Mouse (Mus musculus) lung, postnatal 0 days (tissue): ENCODE data around the gene Lcor. TPM values are rescaled to one million over a fixed set of nuclear protein-coding genes. Genes with fewer than 3 reads are reported as not detected.

ENCODE experiments used
- ATAC-seq: fragments of 200-750 bp; cut with Nextera tagmentation; 2 replicates; pipeline ENCODE4 v1.8.0; 2017; ENCODE audit warnings: moderate library complexity
- DNase-seq: peaks from one replicate; pipeline ENCODE4 v3.0.0-alpha.2; 2016; ENCODE audit warnings: low spot score
- H3K27ac ChIP-seq: fragments of 300-500 bp; sonication (generic); 2 replicates; pipeline ENCODE4 v1.5.1; 2014; ENCODE audit warnings: antibody characterized with exemption, mild to moderate bottlenecking, low read length, mixed read lengths
- H3K27me3 ChIP-seq: fragments of 300-500 bp; sonication (generic); replicated peaks from 2 replicates; pipeline ENCODE4 v1.6.1; 2014; ENCODE audit warnings: low read length, mixed read lengths; ENCODE audit not compliant: insufficient read depth
- H3K36me3 ChIP-seq: fragments of 300-500 bp; sonication (generic); 2 replicates; pipeline ENCODE4 v1.6.1; 2014; ENCODE audit warnings: low read length, mixed read lengths; ENCODE audit not compliant: insufficient read depth
- H3K4me1 ChIP-seq: fragments of 300-500 bp; sonication (generic); 2 replicates; pipeline ENCODE4 v1.6.1; 2014; ENCODE audit warnings: antibody characterized with exemption, low read depth, low read length, mixed read lengths; ENCODE audit not compliant: insufficient read depth
- H3K4me2 ChIP-seq: fragments of 300-500 bp; sonication (generic); replicated peaks from 2 replicates; pipeline ENCODE4 v1.6.1; 2014; ENCODE audit warnings: low read depth, mild to moderate bottlenecking, low read length, moderate library complexity, mixed read lengths
- H3K4me3 ChIP-seq: fragments of 300-500 bp; sonication (generic); 2 replicates; pipeline ENCODE4 v1.5.1; 2014; ENCODE audit warnings: low read depth, low read length
- H3K9ac ChIP-seq: fragments of 300-500 bp; sonication (generic); replicated peaks from 2 replicates; pipeline ENCODE4 v1.6.1; 2014; ENCODE audit warnings: low read depth, mild to moderate bottlenecking
- H3K9me3 ChIP-seq: fragments of 300-500 bp; sonication (generic); 2 replicates; pipeline ENCODE4 v1.6.1; 2016; ENCODE audit warnings: low read length, mixed read lengths
- CTCF ChIP-seq: IDR thresholded peaks from 2 replicates; pipeline ENCODE4 v1.5.1; 2016; ENCODE audit warnings: antibody characterized with exemption, mild to moderate bottlenecking
- EP300 ChIP-seq: IDR thresholded peaks from 2 replicates; pipeline ENCODE4 v1.6.1; 2016; ENCODE audit warnings: antibody characterized with exemption, mild to moderate bottlenecking, control low read depth
- WGBS: fragments of 180-500 bp; shearing (Covaris S2); extraction: QIAGEN DNeasy Blood & Tissue Kit; methylation state at CpG from one replicate; pipeline ENCODE4 v1.1.7; 2014; 5-methylcytosine and 5-hydroxymethylcytosine counted together
- polyA plus RNA-seq: library from polyadenylated mRNA; unstranded; fragments of >200 nt; fragmentation: Nextera tagmentation; extraction: Ambion mirVana; gene quantifications from 2 replicates; pipeline ENCODE4 v1.2.1, GENCODE M21; 2015

Gene Lcor
- polyA plus RNA-seq, 1 experiment from 2014 or later = 10.8 TPM

GRCm38 (mm10) chr19:41582918-41583514, 100.6 kb downstream of the Lcor start:
- ATAC-seq = no peak
- Histone ChIP-seq H3K9me3 (no peaks in the 10 kb centered on the region), H3K4me2 (no peak overlapping the region), H3K4me1 (no peaks in the 10 kb centered on the region), H3K36me3 (peaks cover 18% of the 10 kb centered on the region), H3K27me3 (no peaks in the 10 kb centered on the region), H3K9ac (no peak overlapping the region), H3K4me3 (no peak overlapping the region), H3K27ac (no peak overlapping the region)
- 95% methylated on average over 5 of the region's 5 CpGs for WGBS
- no peak for DNase-seq
- no peak for TF ChIP-seq CTCF
- no peak for TF ChIP-seq EP300

- peaks cover 18% of the 10 kb centered on the region for H3K36me3 ChIP-seq
- no peak for ATAC-seq
- H3K4me1 ChIP-seq = no peaks in the 10 kb centered on the region
- H3K27me3 ChIP-seq = no peaks in the 10 kb centered on the region
- TF ChIP-seq CTCF (no peak), EP300 (no peak)
- H3K4me3 ChIP-seq = no peak overlapping the region
- no peak for DNase-seq
- H3K9ac ChIP-seq = no peak overlapping the region
- H3K27ac ChIP-seq = no peak overlapping the region
- no peak overlapping the region for H3K4me2 ChIP-seq
- 80% methylated on average over 10 of the region's 10 CpGs for WGBS
- H3K9me3 ChIP-seq = no peaks in the 10 kb centered on the region
These were observed 104.3 kb downstream of the Lcor start for GRCm38 (mm10) chr19:41586752-41587151.

- WGBS = 88% methylated on average over 20 of the region's 20 CpGs
- H3K36me3 ChIP-seq = peaks cover 9% of the 10 kb centered on the region; the same call in 1 of the 2 replicates
- no peaks in the 10 kb centered on the region for H3K9me3 ChIP-seq
- no peak overlapping the region for H3K4me3 ChIP-seq
- TF ChIP-seq EP300 (no peak), CTCF (no peak)
- ATAC-seq (no peak), DNase-seq (no peak)
- H3K9ac ChIP-seq = no peak overlapping the region
- no peak overlapping the region for H3K27ac ChIP-seq
- H3K27me3 ChIP-seq = no peaks in the 10 kb centered on the region
- H3K4me2 ChIP-seq = no peak overlapping the region
- no peaks in the 10 kb centered on the region for H3K4me1 ChIP-seq
These were observed 105.2 kb downstream of the Lcor start for GRCm38 (mm10) chr19:41587431-41588222.

GRCm38 (mm10) chr19:41589026-41589425, 106.6 kb downstream of the Lcor start:
- Histone ChIP-seq H3K9me3 (no peaks in the 10 kb centered on the region), H3K4me3 (no peak overlapping the region), H3K4me2 (no peak overlapping the region), H3K27me3 (no peaks in the 10 kb centered on the region), H3K27ac (no peak overlapping the region), H3K9ac (no peak overlapping the region), H3K4me1 (no peaks in the 10 kb centered on the region), H3K36me3 (peaks cover 3% of the 10 kb centered on the region; the same call in 1 of the 2 replicates)
- WGBS = 87% methylated on average over 7 of the region's 7 CpGs
- no peak for ATAC-seq
- TF ChIP-seq EP300 = no peak
- TF ChIP-seq CTCF = no peak
- no peak for DNase-seq

GRCm38 (mm10) chr19:41589681-41590080, 107.2 kb downstream of the Lcor start:
- 78% methylated on average over 8 of the region's 8 CpGs for WGBS
- DNase-seq (no peak), ATAC-seq (no peak)
- no peak overlapping the region for H3K4me2 ChIP-seq
- no peak overlapping the region for H3K4me3 ChIP-seq
- H3K27me3 ChIP-seq = no peaks in the 10 kb centered on the region
- no peak overlapping the region for H3K27ac ChIP-seq
- no peaks in the 10 kb centered on the region for H3K4me1 ChIP-seq
- TF ChIP-seq EP300 = no peak
- TF ChIP-seq CTCF = no peak
- peaks cover 3% of the 10 kb centered on the region; the same call in 1 of the 2 replicates for H3K36me3 ChIP-seq
- no peaks in the 10 kb centered on the region for H3K9me3 ChIP-seq
- no peak overlapping the region for H3K9ac ChIP-seq

- no peak for DNase-seq
- Histone ChIP-seq H3K4me1 (no peaks in the 10 kb centered on the region), H3K27ac (no peak overlapping the region), H3K9me3 (no peaks in the 10 kb centered on the region), H3K27me3 (no peaks in the 10 kb centered on the region), H3K9ac (no peak overlapping the region), H3K36me3 (no peaks in the 10 kb centered on the region), H3K4me2 (no peak overlapping the region), H3K4me3 (no peak overlapping the region)
- TF ChIP-seq EP300 (no peak), CTCF (no peak)
- WGBS = 69% methylated on average over 12 of the region's 12 CpGs
- no peak for ATAC-seq
These were observed 109.4 kb downstream of the Lcor start for GRCm38 (mm10) chr19:41591808-41592207.
